Mouse (Mus musculus) embryonic fibroblast, embryonic 13.5 days (primary cell): ENCODE results near the gene Sin3b.

Source experiments
- CTCF ChIP-seq: IDR thresholded peaks from 2 replicates; pipeline ENCODE4 v1.5.1; 2011; ENCODE audit warnings: mild to moderate bottlenecking, control low read depth, low read length, moderate library complexity, borderline replicate concordance; ENCODE audit not compliant: insufficient read depth
- POLR2A ChIP-seq: IDR thresholded peaks from 2 replicates; pipeline ENCODE4 v1.6.1; 2011; ENCODE audit warnings: low read depth, mild to moderate bottlenecking, control low read depth, low read length, moderate library complexity

GRCm38 (mm10) chr8:72677331-72677730 is 45.8 kb upstream of the Sin3b start:
- TF ChIP-seq POLR2A (no peak), CTCF (no peak)
